ENCODE assay signal across 8 mouse cellular contexts in the genomic region with DNA sequence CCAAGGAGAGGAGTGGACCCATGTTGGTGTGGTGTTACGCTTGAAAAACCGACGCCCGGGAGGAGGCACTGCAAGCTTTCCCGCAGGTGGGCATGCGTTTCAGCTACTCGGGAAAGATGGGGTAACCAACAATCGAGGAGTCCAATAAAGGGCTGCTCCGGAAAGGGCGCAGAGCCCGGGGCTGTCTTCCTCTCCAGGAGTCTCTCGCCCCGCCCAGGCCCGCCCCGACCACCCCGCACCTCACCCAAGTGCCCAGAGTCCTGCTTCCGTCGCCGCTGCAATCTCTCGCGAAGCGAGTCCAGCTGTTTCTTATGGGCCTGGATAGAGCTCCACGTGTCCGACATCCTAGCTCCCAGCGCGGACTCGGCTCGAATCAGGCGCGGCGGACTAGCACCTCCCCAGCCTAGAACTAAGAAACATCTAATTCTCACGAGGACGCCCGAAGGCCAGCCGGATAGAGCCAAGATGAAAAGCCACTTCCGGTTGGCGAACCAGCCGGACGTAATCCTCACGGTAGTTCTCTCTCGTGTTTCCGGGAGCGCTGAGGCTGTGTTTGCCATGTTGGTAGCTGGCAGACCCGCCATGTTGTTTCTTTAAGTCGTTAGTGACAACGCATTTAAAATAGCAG. TPM values are rescaled to one million over a fixed set of nuclear protein-coding genes. Genes with fewer than 3 reads are reported as not detected.
A peak's percentile ranks its signal among the peaks of the same experiment; 100 is the strongest.
DNase-seq lines count a peak whose midpoint lies in the region; ATAC-seq lines count a peak whose summit lies in the region.

A gene (minus strand): TSS at position 485 of the 628 bp plus-strand sequence.

- no peaks in the 10 kb centered on the region for H3K9me3 ChIP-seq in heart, embryonic 10.5 days
- no peaks in the 10 kb centered on the region for H3K9me3 ChIP-seq in kidney, embryonic 15.5 days (replicated peaks)

- H3K27ac ChIP-seq in heart, embryonic 10.5 days = peak within 1 kb of the TSS; percentile 96
- H3K27ac ChIP-seq in kidney, embryonic 15.5 days = peak within 1 kb of the TSS; percentile 98

- H3K4me3 ChIP-seq in heart, embryonic 10.5 days = peak within 1 kb of the TSS; percentile 82
- H3K4me3 ChIP-seq in kidney, embryonic 15.5 days (replicated peaks) = peak within 1 kb of the TSS; percentile 65

- no peaks in the 10 kb centered on the region for H3K27me3 ChIP-seq in heart, embryonic 10.5 days (ENCODE audit: insufficient read depth, poor library complexity, severe bottlenecking)
- no peaks in the 10 kb centered on the region for H3K27me3 ChIP-seq in kidney, embryonic 15.5 days

- peak within 1 kb of the TSS; percentile 57 for H3K9ac ChIP-seq in kidney, embryonic 15.5 days

- DNase-seq in B cell, adult 2 months = peak; percentile 87
- peak; percentile 98 for DNase-seq in brain, adult 2 months (ENCODE audit: low read depth, low spot score)
- DNase-seq in heart, embryonic 10.5 days (ENCODE audit: low spot score) = peak; percentile 97
- DNase-seq in liver = peak; percentile 92
- DNase-seq in spleen, postnatal 4 days (ENCODE audit: low spot score in 2 of 2) = peak; percentile 89 to 93

- under 1% methylated on average over 46 of the region's 46 CpGs for WGBS in heart, embryonic 10.5 days
- under 1% methylated on average over 46 of the region's 46 CpGs for WGBS in kidney, embryonic 15.5 days

- H3K36me3 ChIP-seq in heart, embryonic 10.5 days = peaks cover 12% of the 10 kb centered on the region
- peaks cover 19% of the 10 kb centered on the region for H3K36me3 ChIP-seq in kidney, embryonic 15.5 days

- peak within 1 kb of the TSS; percentile 57 for H3K4me2 ChIP-seq in kidney, embryonic 15.5 days

- peaks cover 5% of the 10 kb centered on the region; the same call in 1 of the 2 replicates for H3K4me1 ChIP-seq in heart, embryonic 10.5 days
- H3K4me1 ChIP-seq in kidney, embryonic 15.5 days = peaks cover 7% of the 10 kb centered on the region; the same call in 1 of the 2 replicates

- ATAC-seq in erythroblast, adult 5-6 weeks (replicated peaks; ENCODE audit: low FRiP score, poor library complexity, severe bottlenecking) = peak; percentile 96
- peak; percentile 96 for ATAC-seq in kidney, embryonic 15.5 days (replicated peaks; ENCODE audit: low FRiP score)
- peak; percentile 98 for ATAC-seq in monocyte, adult 5-6 weeks (replicated peaks; ENCODE audit: insufficient number of reproducible peaks, low FRiP score, low TSS enrichment, poor library complexity, severe bottlenecking)

RNA-seq across cellular contexts. Expression of the gene that starts here (rescaled TPM):
- total RNA-seq in erythroblast, adult 5-6 weeks (2015; ENCODE audit: low replicate concordance) = 6.7 and 22.4 TPM in 2 replicates
- total RNA-seq in erythroblast, adult 5-6 weeks (2017; ENCODE audit: low replicate concordance) = 7.2 and 13.8 TPM in 2 replicates
- polyA plus RNA-seq in heart, embryonic 10.5 days (2016; fragmentation: Nextera tagmentation; extraction: Ambion mirVana) = 36.0 and 42.5 TPM in 2 replicates
- 52.1 and 52.8 TPM in 2 replicates for polyA plus RNA-seq in kidney, embryonic 15.5 days (2015; fragmentation: Nextera tagmentation; extraction: Ambion mirVana)
- total RNA-seq in monocyte, adult 5-6 weeks (2017) = 31.5 to 70.4 TPM (median 65.5 TPM) in 3 replicates

Comparison
In these comparisons a context has a peak if more than half of its experiments do, and no peak if none do; other contexts are left out.
1. Peak in every context shown above with its lines: DNase-seq, ATAC-seq, H3K4me3 ChIP-seq and H3K27ac ChIP-seq.